Mouse (Mus musculus) liver, embryonic 15.5 days (tissue): ENCODE data around the gene Olfr692. TPM values are rescaled to one million over a fixed set of nuclear protein-coding genes. Genes with fewer than 3 reads are reported as not detected.

Experiments used
- ATAC-seq: fragments of 200-750 bp; cut with Nextera tagmentation; 2 replicates; pipeline ENCODE4 v1.8.0; 2017; ENCODE audit warnings: moderate number of reproducible peaks, mild to moderate bottlenecking, moderate library complexity; ENCODE audit not compliant: insufficient read depth
- H3K27ac ChIP-seq: fragments of 300-500 bp; sonication (generic); replicated peaks from 2 replicates; pipeline ENCODE4 v1.5.1; 2015; ENCODE audit warnings: mild to moderate bottlenecking, inconsistent platforms
- H3K27me3 ChIP-seq: fragments of 300-500 bp; sonication (generic); 2 replicates; pipeline ENCODE4 v1.6.1; 2015; ENCODE audit warnings: mild to moderate bottlenecking, inconsistent platforms
- H3K36me3 ChIP-seq: fragments of 300-500 bp; sonication (generic); replicated peaks from 2 replicates; pipeline ENCODE4 v1.6.1; 2015; ENCODE audit warnings: moderate library complexity, mild to moderate bottlenecking, inconsistent platforms
- H3K4me1 ChIP-seq: fragments of 300-500 bp; sonication (generic); replicated peaks from 2 replicates; pipeline ENCODE4 v1.6.1; 2015; ENCODE audit warnings: inconsistent platforms
- H3K4me2 ChIP-seq: fragments of 300-500 bp; sonication (generic); 2 replicates; pipeline ENCODE4 v1.6.1; 2015; ENCODE audit warnings: moderate library complexity, mild to moderate bottlenecking, inconsistent platforms
- H3K4me3 ChIP-seq: fragments of 300-500 bp; sonication (generic); replicated peaks from 2 replicates; pipeline ENCODE4 v1.5.1; 2015; ENCODE audit warnings: mild to moderate bottlenecking, inconsistent platforms
- H3K9ac ChIP-seq: fragments of 300-500 bp; sonication (generic); 2 replicates; pipeline ENCODE4 v1.6.1; 2015; ENCODE audit warnings: moderate library complexity, mild to moderate bottlenecking, inconsistent platforms
- H3K9me3 ChIP-seq: fragments of 300-500 bp; sonication (generic); replicated peaks from 2 replicates; pipeline ENCODE4 v1.6.1; 2016; ENCODE audit warnings: inconsistent platforms
- WGBS: fragments of 180-500 bp; shearing (Covaris S2); methylation state at CpG from one replicate; pipeline ENCODE4 v1.1.7; 2015; ENCODE audit warnings: mixed read lengths; ENCODE audit not compliant: insufficient replicate concordance; 5-methylcytosine and 5-hydroxymethylcytosine counted together
- polyA plus RNA-seq: library from polyadenylated mRNA; unstranded; fragments of >200 nt; fragmentation: Nextera tagmentation; extraction: Ambion mirVana; gene quantifications from 2 replicates; pipeline ENCODE4 v1.2.1, GENCODE M21; 2015

The Olfr692 gene
- polyA plus RNA-seq, 1 experiment from 2014 or later, result not detected

- Histone ChIP-seq H3K27ac (0 out of 2 replicates have a peak overlapping the region, but pooled peaks have one; percentile 19), H3K27me3 (no peaks in the 10 kb centered on the region), H3K36me3 (peaks cover 28% of the 10 kb centered on the region), H3K4me2 (no peak overlapping the region), H3K4me3 (no peak overlapping the region), H3K4me1 (peaks cover 3% of the 10 kb centered on the region; the same call in 1 of the 2 replicates), H3K9ac (no peak overlapping the region), H3K9me3 (no peaks in the 10 kb centered on the region)
- 86% methylated on average over 3 of the region's 3 CpGs for WGBS
- no peak for ATAC-seq
Observed at GRCm38 (mm10) chr7:105373976-105374375, 5.9 kb downstream of the Olfr692 start.

- no peak within 1 kb of the TSS for H3K4me3 ChIP-seq
- peaks cover 37% of the 10 kb centered on the region for H3K36me3 ChIP-seq
- H3K9ac ChIP-seq, result no peak within 1 kb of the TSS
- ATAC-seq, result no peak
- no peak within 1 kb of the TSS for H3K27ac ChIP-seq
- H3K9me3 ChIP-seq, result no peaks in the 10 kb centered on the region
- WGBS, result 59% methylated on average over 1 of the region's 1 CpGs
- H3K27me3 ChIP-seq, result no peaks in the 10 kb centered on the region
- H3K4me1 ChIP-seq, result peaks cover 3% of the 10 kb centered on the region; the same call in 1 of the 2 replicates
- H3K4me2 ChIP-seq, result no peak within 1 kb of the TSS
Observed at GRCm38 (mm10) chr7:105374866-105375265, 6.8 kb downstream of the Olfr692 start, which contains the start of gene Gm5901. Gene Gm5901, plus strand, starts transcription at chr7:105375038.

GRCm38 (mm10) chr7:105380329-105380728, 12.3 kb downstream of the Olfr692 start:
- ATAC-seq, result no peak
- H3K4me2 ChIP-seq, result no peak overlapping the region

GRCm38 (mm10) chr7:105387696-105388095, 19.7 kb downstream of the Olfr692 start:
- Histone ChIP-seq H3K4me1 (no peaks in the 10 kb centered on the region), H3K9me3 (no peaks in the 10 kb centered on the region), H3K36me3 (peaks cover 66% of the 10 kb centered on the region), H3K27ac (no peak overlapping the region), H3K4me2 (no peak overlapping the region), H3K27me3 (no peaks in the 10 kb centered on the region), H3K4me3 (no peak overlapping the region), H3K9ac (no peak overlapping the region)
- 73% methylated on average over 2 of the region's 2 CpGs for WGBS
- ATAC-seq, result no peak

More at GRCm38 (mm10) chr7:105380329-105380728, 12.3 kb downstream of the Olfr692 start:
- WGBS, result 69% methylated on average over 3 of the region's 3 CpGs
- no peak overlapping the region for H3K27ac ChIP-seq
- H3K9me3 ChIP-seq, result no peaks in the 10 kb centered on the region
- no peak overlapping the region for H3K4me3 ChIP-seq
- no peak overlapping the region for H3K9ac ChIP-seq
- H3K4me1 ChIP-seq, result no peaks in the 10 kb centered on the region
- no peaks in the 10 kb centered on the region for H3K27me3 ChIP-seq
- H3K36me3 ChIP-seq, result peaks cover 81% of the 10 kb centered on the region

GRCm38 (mm10) chr7:105390236-105390635, 22.2 kb downstream of the Olfr692 start:
- no peaks in the 10 kb centered on the region for H3K9me3 ChIP-seq
- no peak overlapping the region for H3K4me2 ChIP-seq
- no peaks in the 10 kb centered on the region for H3K4me1 ChIP-seq
- no peak overlapping the region for H3K9ac ChIP-seq
- no peak for ATAC-seq
- H3K36me3 ChIP-seq, result peaks cover 41% of the 10 kb centered on the region
- H3K27ac ChIP-seq, result peak overlapping the region; percentile 48; the same call in 1 of the 2 replicates
- 65% methylated on average over 2 of the region's 2 CpGs for WGBS
- no peak overlapping the region for H3K4me3 ChIP-seq
- no peaks in the 10 kb centered on the region for H3K27me3 ChIP-seq

GRCm38 (mm10) chr7:105394606-105395005, 26.6 kb downstream of the Olfr692 start:
- H3K4me1 ChIP-seq, result peaks cover 16% of the 10 kb centered on the region
- no peak for ATAC-seq
- H3K36me3 ChIP-seq, result peaks cover 5% of the 10 kb centered on the region
- no peak overlapping the region for H3K4me2 ChIP-seq
- H3K27ac ChIP-seq, result no peak overlapping the region
- 82% methylated on average over 1 of the region's 1 CpGs for WGBS
- no peak overlapping the region for H3K4me3 ChIP-seq
- H3K9ac ChIP-seq, result no peak overlapping the region
- no peaks in the 10 kb centered on the region for H3K27me3 ChIP-seq
- no peaks in the 10 kb centered on the region for H3K9me3 ChIP-seq

GRCm38 (mm10) chr7:105395131-105395820, 27.2 kb downstream of the Olfr692 start:
- Histone ChIP-seq H3K27ac (no peak overlapping the region), H3K4me2 (no peak overlapping the region), H3K27me3 (no peaks in the 10 kb centered on the region), H3K4me1 (peaks cover 18% of the 10 kb centered on the region), H3K4me3 (no peak overlapping the region), H3K36me3 (no peaks in the 10 kb centered on the region), H3K9ac (no peak overlapping the region), H3K9me3 (no peaks in the 10 kb centered on the region)
- no peak for ATAC-seq

GRCm38 (mm10) chr7:105396126-105396525, 28.1 kb downstream of the Olfr692 start:
- Histone ChIP-seq H3K27me3 (no peaks in the 10 kb centered on the region), H3K27ac (no peak overlapping the region), H3K4me1 (peaks cover 26% of the 10 kb centered on the region), H3K9me3 (no peaks in the 10 kb centered on the region), H3K4me2 (no peak overlapping the region), H3K4me3 (no peak overlapping the region), H3K36me3 (no peaks in the 10 kb centered on the region), H3K9ac (no peak overlapping the region)
- ATAC-seq, result no peak

- 0% methylated on average over 25 of the region's 25 CpGs for WGBS
- H3K9ac ChIP-seq, result peak overlapping the region; percentile 85
- peak overlapping the region; percentile 84 for H3K4me3 ChIP-seq
- peak overlapping the region; percentile 94 for H3K4me2 ChIP-seq
- H3K9me3 ChIP-seq, result no peaks in the 10 kb centered on the region
- no peaks in the 10 kb centered on the region for H3K27me3 ChIP-seq
- H3K4me1 ChIP-seq, result peaks cover 27% of the 10 kb centered on the region
- no peaks in the 10 kb centered on the region for H3K36me3 ChIP-seq
- ATAC-seq, result no peak
- peak overlapping the region; percentile 85 for H3K27ac ChIP-seq
Observed at GRCm38 (mm10) chr7:105399058-105399934, 31.3 kb downstream of the Olfr692 start.

- peak within 1 kb of the TSS; percentile 94 for H3K4me2 ChIP-seq
- peaks cover 27% of the 10 kb centered on the region for H3K4me1 ChIP-seq
- H3K4me3 ChIP-seq, result peak within 1 kb of the TSS; percentile 84
- H3K27me3 ChIP-seq, result no peaks in the 10 kb centered on the region
- no peaks in the 10 kb centered on the region for H3K9me3 ChIP-seq
- H3K9ac ChIP-seq, result peak within 1 kb of the TSS; percentile 85
- no peaks in the 10 kb centered on the region for H3K36me3 ChIP-seq
- peak; percentile 96 for ATAC-seq
- WGBS, result under 1% methylated on average over 55 of the region's 55 CpGs
- peak within 1 kb of the TSS; percentile 92 for H3K27ac ChIP-seq
Observed at GRCm38 (mm10) chr7:105399935-105400624, 32.0 kb downstream of the Olfr692 start, which contains the start of gene Fam160a2. Gene Fam160a2, minus strand, starts transcription at chr7:105400054.

GRCm38 (mm10) chr7:105404268-105404667, 36.2 kb downstream of the Olfr692 start, which contains the start of gene Cnga4:
Gene Cnga4, plus strand, starts transcription at chr7:105404568.
- H3K27ac ChIP-seq, result no peak within 1 kb of the TSS
- H3K4me3 ChIP-seq, result no peak within 1 kb of the TSS
- no peak within 1 kb of the TSS for H3K9ac ChIP-seq
- no peak for ATAC-seq
- peaks cover 4% of the 10 kb centered on the region; the same call in 1 of the 2 replicates for H3K27me3 ChIP-seq
- peaks cover 14% of the 10 kb centered on the region for H3K4me1 ChIP-seq
- no peaks in the 10 kb centered on the region for H3K36me3 ChIP-seq
- 52% methylated on average over 5 of the region's 5 CpGs for WGBS
- H3K9me3 ChIP-seq, result no peaks in the 10 kb centered on the region
- H3K4me2 ChIP-seq, result no peak within 1 kb of the TSS
